Mouse (Mus musculus) kidney, adult 2 months (tissue): Measurements from ENCODE around the gene Zfp82. TPM values are rescaled to one million over a fixed set of nuclear protein-coding genes. Genes with fewer than 3 reads are reported as not detected.

Experiments
- DNase-seq: peaks from one replicate; pipeline ENCODE4 v3.0.0; 2021
- H3K27ac ChIP-seq: fragments of 200-500 bp; 2 replicates; pipeline ENCODE4 v1.5.1; 2012; ENCODE audit warnings: low read depth, low read length, control low read depth, inconsistent platforms; ENCODE audit not compliant: insufficient read depth
- H3K27me3 ChIP-seq: fragments of 200-500 bp; replicated peaks from 2 replicates; pipeline ENCODE4 v1.6.1; 2012; ENCODE audit warnings: mild to moderate bottlenecking, moderate library complexity, low read length, inconsistent platforms; ENCODE audit not compliant: control insufficient read depth, insufficient read depth
- H3K36me3 ChIP-seq: fragments of 200-500 bp; 2 replicates; pipeline ENCODE4 v1.6.1; 2012; ENCODE audit warnings: mild to moderate bottlenecking, moderate library complexity, low read length, inconsistent platforms; ENCODE audit not compliant: control insufficient read depth, insufficient read depth
- H3K4me1 ChIP-seq: fragments of 200-500 bp; 2 replicates; pipeline ENCODE4 v1.6.1; 2011; ENCODE audit warnings: low read length; ENCODE audit not compliant: control insufficient read depth, insufficient read depth
- H3K4me3 ChIP-seq: fragments of 200-500 bp; 2 replicates; pipeline ENCODE4 v1.5.1; 2011; ENCODE audit warnings: mild to moderate bottlenecking, low read depth, low read length, control low read depth; ENCODE audit not compliant: insufficient read depth
- CTCF ChIP-seq: fragments of 200-500 bp; conservative IDR thresholded peaks from 2 replicates; pipeline ENCODE4 v1.5.1; 2011; ENCODE audit warnings: low read depth, mild to moderate bottlenecking, control low read depth, low read length, moderate library complexity, mixed read lengths; ENCODE audit not compliant: insufficient read depth, insufficient read length
- POLR2A ChIP-seq: fragments of 200-500 bp; IDR thresholded peaks from one replicate; pipeline ENCODE4 v1.6.1; 2011; ENCODE audit warnings: low read depth, low read length, control low read depth
- WGBS: fragments of 180-500 bp; shearing (Covaris S2); methylation state at CpG from one replicate; pipeline ENCODE4 v1.1.7; 2018; 5-methylcytosine and 5-hydroxymethylcytosine counted together
- polyA plus RNA-seq: library from polyadenylated mRNA; depleted of rRNA; stranded (reverse); fragments of >200 nt; gene quantifications from 2 replicates; pipeline ENCODE4 v1.2.3, GENCODE M21; 2012; rRNA removed

Gene Zfp82
- polyA plus RNA-seq, 1 experiment: 0.42 TPM

- Histone ChIP-seq H3K4me3 (no peak overlapping the region), H3K36me3 (peaks cover 6% of the 10 kb centered on the region; the same call in 1 of the 2 replicates), H3K27ac (no peak overlapping the region), H3K4me1 (peaks cover 11% of the 10 kb centered on the region), H3K27me3 (no peaks in the 10 kb centered on the region)
- DNase-seq: no peak
- 91% methylated on average over 1 of the region's 1 CpGs for WGBS
- TF ChIP-seq POLR2A (no peak), CTCF (no peak)
Observed at GRCm38 (mm10) chr7:30007601-30008000, 65.1 kb downstream of the Zfp82 start.

Other genes with a start within 250 kb of the Zfp82 start
- gene Zfp940, start 219.2 kb downstream of the Zfp82 start, polyA plus RNA-seq: 0.48 and 0.61 TPM in 2 replicates
- 1.7 and 1.8 TPM in 2 replicates for gene Zfp420, start 212.9 kb downstream of the Zfp82 start, polyA plus RNA-seq
- 2.1 and 2.4 TPM in 2 replicates for gene Zfp27, start 166.3 kb downstream of the Zfp82 start, polyA plus RNA-seq
- gene Zfp383, start 164.7 kb downstream of the Zfp82 start, polyA plus RNA-seq: 1.1 and 1.5 TPM in 2 replicates
- 4.7 and 5.0 TPM in 2 replicates for gene Zfp74, start 118.8 kb downstream of the Zfp82 start, polyA plus RNA-seq
- 4.5 and 5.0 TPM in 2 replicates for gene Zfp568, start 88.9 kb downstream of the Zfp82 start, polyA plus RNA-seq
- 1.7 and 1.9 TPM in 2 replicates for gene Zfp14, start 21.5 kb downstream of the Zfp82 start, polyA plus RNA-seq
- 0.07 TPM in 1 of 2 replicates, not detected in the other for gene Gm26920, start 17.5 kb upstream of the Zfp82 start, polyA plus RNA-seq
- 1.4 and 2.1 TPM in 2 replicates for gene Zfp566, start 17.6 kb upstream of the Zfp82 start, polyA plus RNA-seq
- 13.2 and 18.1 TPM in 2 replicates for gene Zfp260, start 21.9 kb upstream of the Zfp82 start, polyA plus RNA-seq
- gene Zfp382, start 49.0 kb upstream of the Zfp82 start, polyA plus RNA-seq: 0.64 and 1.4 TPM in 2 replicates
- gene Zfp146, start 96.8 kb upstream of the Zfp82 start, polyA plus RNA-seq: 11.1 and 11.8 TPM in 2 replicates
- 76.0 and 141 TPM in 2 replicates for gene Cox7a1, start 111.2 kb upstream of the Zfp82 start, polyA plus RNA-seq
- 724 and 781 TPM in 2 replicates for gene Capns1, start 125.9 kb upstream of the Zfp82 start, polyA plus RNA-seq
- gene Polr2i, start 159.0 kb upstream of the Zfp82 start, polyA plus RNA-seq: 187 and 196 TPM in 2 replicates
- 51.8 and 72.2 TPM in 2 replicates for gene Tbcb, start 159.4 kb upstream of the Zfp82 start, polyA plus RNA-seq
- 0.19 and 0.27 TPM in 2 replicates for gene Ovol3, start 162.8 kb upstream of the Zfp82 start, polyA plus RNA-seq
- 0.11 TPM in 1 of 2 replicates, not detected in the other for gene Thap8, start 207.2 kb upstream of the Zfp82 start, polyA plus RNA-seq
- gene Wdr62, start 207.5 kb upstream of the Zfp82 start, polyA plus RNA-seq: 5.8 and 7.2 TPM in 2 replicates
- 4.2 and 4.9 TPM in 2 replicates for gene Clip3, start 218.8 kb upstream of the Zfp82 start, polyA plus RNA-seq
- gene Alkbh6, start 235.8 kb upstream of the Zfp82 start, polyA plus RNA-seq: 99.0 and 122 TPM in 2 replicates
- gene Syne4, start 241.9 kb upstream of the Zfp82 start, polyA plus RNA-seq: 162 and 170 TPM in 2 replicates
- 0.42 and 1.1 TPM in 2 replicates for gene E130208F15Rik, start 248.8 kb upstream of the Zfp82 start, polyA plus RNA-seq